Mouse (Mus musculus) liver, postnatal 0 days (tissue): ENCODE measurements around the gene Ebf4. TPM values are rescaled to one million over a fixed set of nuclear protein-coding genes. Genes with fewer than 3 reads are reported as not detected.
A peak's percentile ranks its signal among the peaks of the same experiment; 100 is the strongest.

Experiments
- ATAC-seq: fragments of 200-750 bp; cut with Nextera tagmentation; 2 replicates; pipeline ENCODE4 v1.8.0; 2017; ENCODE audit warnings: mild to moderate bottlenecking, moderate library complexity
- DNase-seq: peaks from one replicate; pipeline ENCODE4 v3.0.0-alpha.2; 2016
- H3K27ac ChIP-seq: fragments of 300-500 bp; sonication (generic); 2 replicates; pipeline ENCODE4 v1.5.1; 2014; ENCODE audit warnings: antibody characterized with exemption, moderate library complexity, mild to moderate bottlenecking, low read depth
- H3K27me3 ChIP-seq: fragments of 300-500 bp; sonication (generic); 2 replicates; pipeline ENCODE4 v1.6.1; 2014; ENCODE audit warnings: low read length, control low read depth, mixed read lengths; ENCODE audit not compliant: insufficient read depth
- H3K36me3 ChIP-seq: fragments of 300-500 bp; sonication (generic); replicated peaks from 2 replicates; pipeline ENCODE4 v1.6.1; 2014; ENCODE audit warnings: mild to moderate bottlenecking, control low read depth, low read length, moderate library complexity, mixed read lengths; ENCODE audit not compliant: insufficient read depth
- H3K4me1 ChIP-seq: fragments of 300-500 bp; sonication (generic); 2 replicates; pipeline ENCODE4 v1.6.1; 2014; ENCODE audit warnings: antibody characterized with exemption, mild to moderate bottlenecking, control low read depth; ENCODE audit not compliant: insufficient read depth
- H3K4me2 ChIP-seq: fragments of 300-500 bp; sonication (generic); 2 replicates; pipeline ENCODE4 v1.6.1; 2014; ENCODE audit warnings: low read depth, mild to moderate bottlenecking, low read length, moderate library complexity, mixed read lengths
- H3K4me3 ChIP-seq: fragments of 300-500 bp; sonication (generic); 2 replicates; pipeline ENCODE4 v1.5.1; 2014; ENCODE audit warnings: low read depth, low read length
- H3K9ac ChIP-seq: fragments of 300-500 bp; sonication (generic); replicated peaks from 2 replicates; pipeline ENCODE4 v1.6.1; 2014; ENCODE audit warnings: mild to moderate bottlenecking, moderate library complexity
- H3K9me3 ChIP-seq: fragments of 300-500 bp; sonication (generic); 2 replicates; pipeline ENCODE4 v1.6.1; 2016; ENCODE audit warnings: mild to moderate bottlenecking, control low read depth, low read length, mixed read lengths
- CTCF ChIP-seq: sonication (generic); IDR thresholded peaks from 2 replicates; pipeline ENCODE4 v1.5.1; 2016; ENCODE audit warnings: antibody characterized with exemption, low read depth
- EP300 ChIP-seq: IDR thresholded peaks from 2 replicates; pipeline ENCODE4 v1.6.1; 2016; ENCODE audit warnings: antibody characterized with exemption, low read depth, mild to moderate bottlenecking
- WGBS: fragments of 180-500 bp; shearing (Covaris S2); extraction: QIAGEN DNeasy Blood & Tissue Kit; methylation state at CpG from one replicate; pipeline ENCODE4 v1.1.7; 2014; ENCODE audit not compliant: insufficient replicate concordance; 5-methylcytosine and 5-hydroxymethylcytosine counted together
- polyA plus RNA-seq: library from polyadenylated mRNA; unstranded; fragments of >200 nt; fragmentation: Nextera tagmentation; extraction: Ambion mirVana; gene quantifications from 2 replicates; pipeline ENCODE4 v1.2.1, GENCODE M21; 2015

Ebf4 gene
- polyA plus RNA-seq, 1 experiment from 2014 or later, result 0.11 TPM

DNA sequence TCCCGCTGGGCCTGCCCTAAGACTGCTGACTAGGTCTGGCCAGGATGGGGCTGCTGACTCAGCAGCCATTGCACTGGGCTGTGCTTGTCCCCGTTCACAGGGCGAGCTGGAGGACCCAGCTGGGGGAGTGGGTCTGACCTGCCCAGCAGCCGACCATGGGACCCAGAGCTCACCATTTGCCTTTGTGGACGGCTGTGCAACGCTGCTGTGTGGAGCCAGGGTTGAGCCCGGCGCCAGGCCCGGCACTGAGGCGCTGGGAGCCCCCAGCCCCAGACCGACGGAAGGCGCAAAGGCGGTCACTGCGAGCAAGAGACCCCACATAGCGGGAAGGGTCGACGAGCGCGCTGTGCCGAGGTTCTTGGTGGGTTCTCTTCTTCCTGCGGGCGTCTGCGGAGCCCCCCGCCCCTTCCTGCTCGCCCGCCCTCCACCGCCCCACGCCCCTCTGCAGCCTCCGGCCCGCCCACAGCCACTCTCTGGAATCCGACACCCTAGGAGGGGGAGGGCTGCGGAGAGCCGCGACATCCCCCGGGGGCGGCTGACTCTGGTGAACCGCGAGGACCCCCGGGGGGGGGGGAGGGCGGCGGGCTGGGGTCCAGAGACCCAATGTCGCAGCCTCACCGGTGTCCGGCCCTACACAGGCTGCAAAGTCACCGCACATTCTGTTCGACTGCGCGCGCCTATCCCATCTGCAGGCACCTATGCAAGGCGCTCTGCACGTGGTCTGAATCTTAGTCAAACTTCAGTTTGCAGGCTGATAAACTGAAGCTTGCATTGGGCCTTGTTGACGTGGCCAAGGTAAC, 102.4 kb downstream of the Ebf4 start, which contains the start of gene Cpxm1:
Cpxm1 (minus strand) TSS at position 389 of the 800 bp plus-strand sequence.
- ATAC-seq, result no peak
- peak within 1 kb of the TSS; percentile 41 for H3K4me3 ChIP-seq
- TF ChIP-seq CTCF, result no peak
- TF ChIP-seq EP300, result no peak
- H3K9me3 ChIP-seq, result no peaks in the 10 kb centered on the region
- peaks cover 6% of the 10 kb centered on the region; the same call in 1 of the 2 replicates for H3K4me1 ChIP-seq
- H3K36me3 ChIP-seq, result no peaks in the 10 kb centered on the region
- WGBS, result 2% methylated on average over 32 of the region's 53 CpGs
- peak within 1 kb of the TSS; percentile 30; the same call in 1 of the 2 replicates for H3K9ac ChIP-seq
- H3K27me3 ChIP-seq, result peaks cover 21% of the 10 kb centered on the region
- no peak within 1 kb of the TSS for H3K27ac ChIP-seq
- DNase-seq, result no peak
- peak within 1 kb of the TSS; percentile 77 for H3K4me2 ChIP-seq

DNA sequence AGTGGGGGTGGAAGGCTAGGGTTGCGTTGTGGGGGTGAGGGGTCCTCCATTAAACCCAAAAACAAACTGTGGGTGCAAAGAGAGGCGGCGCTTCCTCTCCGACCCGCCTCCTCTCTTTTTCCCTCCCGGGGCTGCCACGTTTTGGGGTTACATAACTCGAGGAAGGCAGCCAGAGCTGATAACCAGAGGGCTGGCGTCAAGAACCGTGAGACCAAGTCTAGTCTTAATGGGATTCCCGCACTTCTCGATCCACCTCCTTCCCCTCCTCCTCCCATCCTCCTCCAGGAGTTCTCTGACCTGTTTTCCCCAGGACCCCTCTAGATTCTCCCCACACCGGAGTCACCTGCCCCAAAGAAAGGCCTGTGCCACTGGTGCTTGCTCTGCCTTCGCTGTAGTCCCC, 103.1 kb downstream of the Ebf4 start:
- no peak for TF ChIP-seq EP300
- TF ChIP-seq CTCF, result no peak
- no peak for DNase-seq
- no peak overlapping the region for H3K27ac ChIP-seq
- H3K4me3 ChIP-seq, result peak overlapping the region; percentile 41
- H3K9ac ChIP-seq, result no peak overlapping the region
- H3K36me3 ChIP-seq, result no peaks in the 10 kb centered on the region
- peaks cover 6% of the 10 kb centered on the region; the same call in 1 of the 2 replicates for H3K4me1 ChIP-seq
- WGBS, result 16% methylated on average over 14 of the region's 14 CpGs
- peaks cover 21% of the 10 kb centered on the region for H3K27me3 ChIP-seq
- peak overlapping the region; percentile 77; the same call in 1 of the 2 replicates for H3K4me2 ChIP-seq
- H3K9me3 ChIP-seq, result no peaks in the 10 kb centered on the region
- no peak for ATAC-seq

DNA sequence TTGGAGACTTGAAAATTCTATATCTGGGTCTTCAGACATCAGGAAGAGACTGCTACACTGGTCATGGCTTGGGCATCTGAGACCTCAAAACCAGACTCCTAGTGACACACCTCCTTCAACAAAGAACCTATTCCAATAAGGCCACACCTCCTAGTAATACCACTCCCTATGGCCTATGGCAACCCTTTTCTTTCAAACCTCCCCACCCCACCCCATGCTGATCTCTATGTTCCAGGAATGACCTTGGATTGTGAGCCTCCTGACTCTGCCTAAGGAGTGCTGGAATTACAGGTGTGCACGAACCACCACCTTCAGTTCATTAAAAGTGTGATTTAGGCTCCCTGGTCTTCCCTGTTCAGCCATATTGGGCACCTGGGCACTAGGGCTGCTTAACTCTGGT, 105.1 kb downstream of the Ebf4 start:
- no peak for TF ChIP-seq CTCF
- no peak for TF ChIP-seq EP300
- Histone ChIP-seq H3K4me1 (peaks cover 6% of the 10 kb centered on the region; the same call in 1 of the 2 replicates), H3K9me3 (no peaks in the 10 kb centered on the region), H3K4me2 (no peak overlapping the region), H3K4me3 (no peak overlapping the region), H3K9ac (no peak overlapping the region), H3K27ac (no peak overlapping the region), H3K36me3 (no peaks in the 10 kb centered on the region), H3K27me3 (peaks cover 21% of the 10 kb centered on the region)
- ATAC-seq (no peak), DNase-seq (no peak)
- 81% methylated on average over 1 of the region's 1 CpGs for WGBS

DNA sequence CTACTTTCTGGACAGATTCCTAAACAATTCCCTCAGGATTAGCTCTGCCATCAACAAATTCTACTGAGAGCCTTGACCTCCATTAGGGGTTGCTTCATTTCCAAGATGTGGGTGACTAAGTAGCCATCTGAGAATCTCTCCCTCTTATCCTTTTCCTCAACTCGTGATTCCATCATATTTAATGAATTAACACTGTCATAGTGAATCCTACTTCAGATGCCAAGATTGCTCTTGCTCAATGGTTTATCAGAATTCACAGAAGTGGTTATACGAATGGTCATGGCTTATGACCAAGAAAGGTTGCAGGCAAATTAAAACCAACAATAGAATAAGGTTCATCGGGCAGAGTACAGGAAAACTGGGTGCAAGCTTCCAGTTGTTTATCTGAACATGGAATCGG, 106.9 kb downstream of the Ebf4 start:
- no peaks in the 10 kb centered on the region for H3K9me3 ChIP-seq
- peaks cover 6% of the 10 kb centered on the region; the same call in 1 of the 2 replicates for H3K4me1 ChIP-seq
- H3K9ac ChIP-seq, result no peak overlapping the region
- 66% methylated on average over 4 of the region's 4 CpGs for WGBS
- ATAC-seq (no peak), DNase-seq (no peak)
- H3K36me3 ChIP-seq, result no peaks in the 10 kb centered on the region
- H3K4me3 ChIP-seq, result no peak overlapping the region
- TF ChIP-seq CTCF (no peak), EP300 (no peak)
- no peak overlapping the region for H3K27ac ChIP-seq
- no peak overlapping the region for H3K4me2 ChIP-seq
- H3K27me3 ChIP-seq, result peaks cover 14% of the 10 kb centered on the region

DNA sequence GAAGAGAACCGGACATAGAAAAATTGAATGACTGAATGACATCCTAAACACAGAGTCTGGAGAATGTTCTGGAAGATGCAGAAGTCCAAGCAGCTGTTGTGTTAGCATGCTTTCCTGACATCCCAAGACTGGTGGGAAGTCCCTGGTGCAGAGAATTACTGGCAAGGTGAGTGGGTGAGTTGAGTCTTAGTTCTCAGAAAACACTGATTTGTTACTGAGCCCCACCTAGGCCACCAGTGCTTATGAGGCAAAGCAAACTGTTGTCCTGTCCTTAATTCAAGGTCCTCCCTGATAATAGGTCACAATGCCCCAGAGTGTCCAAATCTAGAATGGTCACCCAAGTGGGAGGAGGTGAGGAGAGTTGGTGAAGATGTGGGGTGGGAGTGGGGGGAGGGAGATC, 110.0 kb downstream of the Ebf4 start, which contains the start of the genes Gm28372 and 1700020A23Rik:
Gm28372 (plus strand) TSS at position 301 of the 400 bp plus-strand sequence.
1700020A23Rik (plus strand) TSS at position 321 of the 400 bp plus-strand sequence.
- Histone ChIP-seq H3K9me3 (no peaks in the 10 kb centered on the region), H3K36me3 (no peaks in the 10 kb centered on the region), H3K9ac (no peak within 1 kb of the TSS), H3K4me3 (no peak within 1 kb of the TSS), H3K4me1 (no peaks in the 10 kb centered on the region), H3K27ac (no peak within 1 kb of the TSS), H3K27me3 (no peaks in the 10 kb centered on the region), H3K4me2 (no peak within 1 kb of the TSS)
- no peak for TF ChIP-seq EP300
- TF ChIP-seq CTCF, result no peak
- ATAC-seq, result no peak
- no peak for DNase-seq
- 84% methylated on average over 1 of the region's 1 CpGs for WGBS

DNA sequence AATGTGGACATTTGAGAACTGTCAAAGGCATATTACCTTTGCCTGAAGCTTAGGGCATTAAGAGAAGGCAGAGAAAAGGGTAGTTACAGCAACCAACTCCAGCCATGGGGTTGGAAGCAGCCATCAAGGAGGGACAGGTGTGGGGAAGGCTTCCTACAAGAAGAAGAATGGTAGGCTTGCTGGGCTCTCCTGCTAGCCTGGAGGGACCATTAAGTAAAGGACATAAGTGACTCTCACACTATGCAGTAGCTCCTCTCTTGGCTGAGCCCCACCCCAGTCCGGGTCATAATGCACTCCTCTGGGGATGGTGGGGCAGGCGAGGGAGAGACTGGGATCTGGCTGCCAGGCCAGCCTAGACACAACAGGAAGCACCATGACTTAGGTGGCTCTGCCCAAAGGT, 111.2 kb downstream of the Ebf4 start, which contains the start of gene Tmem239:
Tmem239 (plus strand) TSS at position 301 of the 400 bp plus-strand sequence.
- H3K4me3 ChIP-seq, result no peak within 1 kb of the TSS
- H3K4me1 ChIP-seq, result no peaks in the 10 kb centered on the region
- no peaks in the 10 kb centered on the region for H3K9me3 ChIP-seq
- no peak for TF ChIP-seq CTCF
- no peak for TF ChIP-seq EP300
- H3K4me2 ChIP-seq, result no peak within 1 kb of the TSS
- no peak within 1 kb of the TSS for H3K9ac ChIP-seq
- DNase-seq (no peak), ATAC-seq (no peak)
- WGBS, result 75% methylated on average over 2 of the region's 2 CpGs
- H3K36me3 ChIP-seq, result no peaks in the 10 kb centered on the region
- no peaks in the 10 kb centered on the region for H3K27me3 ChIP-seq
- no peak within 1 kb of the TSS for H3K27ac ChIP-seq
